Mouse (Mus musculus) liver, adult 2 months (tissue): ENCODE measurements around the gene Cdipt.

Experiments
- CTCF ChIP-seq: fragments of 200-500 bp; IDR thresholded peaks from 2 replicates; pipeline ENCODE4 v1.5.1; 2011; ENCODE audit warnings: low read depth, low read length, control low read depth
- POLR2A ChIP-seq: fragments of 200-500 bp; IDR thresholded peaks from 2 replicates; pipeline ENCODE4 v1.6.1; 2011; ENCODE audit warnings: low read length, control low read depth; ENCODE audit not compliant: insufficient read depth; ENCODE audit errors: extremely low read depth

- no peak for TF ChIP-seq CTCF
- no peak for TF ChIP-seq POLR2A
Measured at GRCm38 (mm10) chr7:126999568-126999967, 23.9 kb downstream of the Cdipt start.
